Mouse (Mus musculus) CH12.LX (cell line): ENCODE results near the gene Mtch2. TPM values are rescaled to one million over a fixed set of nuclear protein-coding genes. Genes with fewer than 3 reads are reported as not detected.

Experiments
- DNase-seq: peaks from one replicate; pipeline ENCODE4 v3.0.0-alpha.2; 2013; ENCODE audit errors: extremely low read depth
- H3K27ac ChIP-seq: 2 replicates; pipeline ENCODE4 v1.5.1; 2012; ENCODE audit warnings: low read depth, mild to moderate bottlenecking, control low read depth, moderate library complexity; ENCODE audit not compliant: insufficient read depth
- H3K27me3 ChIP-seq: replicated peaks from 2 replicates; pipeline ENCODE3; 2012; ENCODE audit warnings: inconsistent platforms
- H3K36me3 ChIP-seq, 2 experiments: replicated peaks in 1 of 2; 2 replicates each; pipeline versions ENCODE3 to v1.6.1; 2012; ENCODE audit warnings: inconsistent platforms in 1 of 2, low read length in 1 of 2, mild to moderate bottlenecking in 1 of 2, mixed read lengths in 1 of 2, moderate library complexity in 1 of 2; ENCODE audit not compliant: control insufficient read depth in 1 of 2, insufficient read depth in 1 of 2
- H3K4me1 ChIP-seq, 2 experiments: 2 replicates each; pipeline ENCODE4 v1.6.1; 2012; ENCODE audit warnings: inconsistent platforms in 1 of 2, moderate library complexity in 1 of 2; ENCODE audit not compliant: insufficient read depth in 2 of 2, control insufficient read depth in 1 of 2
- H3K4me2 ChIP-seq: 2 replicates; pipeline ENCODE4 v1.6.1; 2012; ENCODE audit warnings: low read depth, mild to moderate bottlenecking, control low read depth; ENCODE audit not compliant: poor library complexity, insufficient read depth, severe bottlenecking
- H3K4me3 ChIP-seq, 3 experiments: fragments of 150-350 bp in 1 of 3; sonication (generic) in 1 of 3; replicated peaks in 1 of 3; 2 replicates each; pipeline versions ENCODE3 to v1.5.1; 2011 to 2012; ENCODE audit warnings: low read depth in 2 of 3, low read length in 2 of 3, mild to moderate bottlenecking in 2 of 3, moderate library complexity in 2 of 3, control low read depth in 1 of 3, improper control_type of control experiment in 1 of 3, inconsistent platforms in 1 of 3, mixed read lengths in 1 of 3; ENCODE audit not compliant: poor library complexity in 1 of 3
- H3K79me2 ChIP-seq: replicated peaks from 2 replicates; pipeline ENCODE4 v1.6.1; 2012; ENCODE audit warnings: mild to moderate bottlenecking, moderate library complexity; ENCODE audit not compliant: control insufficient read depth, poor library complexity, insufficient read depth, severe bottlenecking; ENCODE audit errors: extremely low read depth
- H3K9ac ChIP-seq: 2 replicates; pipeline ENCODE4 v1.6.1; 2012; ENCODE audit warnings: low read depth, mild to moderate bottlenecking, control low read depth, moderate library complexity; ENCODE audit not compliant: insufficient read depth
- H3K9me3 ChIP-seq: replicated peaks from 2 replicates; pipeline ENCODE3; 2012; ENCODE audit warnings: low read length, inconsistent platforms, mixed read lengths
- BHLHE40 ChIP-seq: IDR thresholded peaks from 2 replicates; pipeline ENCODE4 v1.6.1; 2011; ENCODE audit warnings: mild to moderate bottlenecking, low read depth, low read length, improper control_type of control experiment
- CTCF ChIP-seq, 2 experiments: IDR thresholded peaks in 1 of 2; conservative IDR thresholded peaks in 1 of 2; 2 replicates each; pipeline ENCODE4 v1.5.1; 2011 to 2012; ENCODE audit warnings: low read depth in 2 of 2, low read length in 2 of 2, improper control_type of control experiment in 1 of 2, inconsistent platforms in 1 of 2, mild to moderate bottlenecking in 1 of 2, moderate library complexity in 1 of 2
- EP300 ChIP-seq: IDR thresholded peaks from 2 replicates; pipeline ENCODE4 v1.6.1; 2011; ENCODE audit warnings: low read length, improper control_type of control experiment
- GABPA ChIP-seq: IDR thresholded peaks from 2 replicates; pipeline ENCODE4 v1.6.1; 2012; ENCODE audit warnings: low read depth, low read length, improper control_type of control experiment, inconsistent platforms; ENCODE audit not compliant: insufficient replicate concordance
- JUN ChIP-seq: IDR thresholded peaks from 2 replicates; pipeline ENCODE4 v1.6.1; 2011; ENCODE audit warnings: low read depth, mild to moderate bottlenecking, low read length, improper control_type of control experiment, moderate library complexity; ENCODE audit not compliant: insufficient read depth
- KAT2A ChIP-seq: IDR thresholded peaks from 2 replicates; pipeline ENCODE4 v1.6.1; 2012; ENCODE audit warnings: low read length, improper control_type of control experiment, inconsistent platforms; ENCODE audit not compliant: insufficient replicate concordance
- MAFK ChIP-seq: IDR thresholded peaks from 2 replicates; pipeline ENCODE4 v1.6.1; 2011; ENCODE audit warnings: low read length, improper control_type of control experiment; ENCODE audit not compliant: insufficient replicate concordance
- MAX ChIP-seq: IDR thresholded peaks from 2 replicates; pipeline ENCODE4 v1.6.1; 2011; ENCODE audit warnings: low read length, improper control_type of control experiment
- MYC ChIP-seq: IDR thresholded peaks from 2 replicates; pipeline ENCODE4 v1.6.1; 2011; ENCODE audit warnings: low read depth, mild to moderate bottlenecking, improper control_type of control experiment, low read length
- NRF1 ChIP-seq: IDR thresholded peaks from 2 replicates; pipeline ENCODE4 v1.6.1; 2014; ENCODE audit warnings: low read depth, mild to moderate bottlenecking, inconsistent platforms, low read length, improper control_type of control experiment, moderate library complexity
- POLR2A ChIP-seq: IDR thresholded peaks from 2 replicates; pipeline ENCODE4 v1.6.1; 2011; ENCODE audit warnings: low read depth, mild to moderate bottlenecking, improper control_type of control experiment, low read length
- POLR2AphosphoS2 ChIP-seq: IDR thresholded peaks from 2 replicates; pipeline ENCODE4 v1.6.1; 2011; ENCODE audit warnings: low read depth, low read length, improper control_type of control experiment
- SMC3 ChIP-seq: IDR thresholded peaks from 2 replicates; pipeline ENCODE4 v1.6.1; 2011; ENCODE audit warnings: low read depth, low read length, improper control_type of control experiment
- USF2 ChIP-seq: conservative IDR thresholded peaks from 2 replicates; pipeline ENCODE4 v1.6.1; 2011; ENCODE audit warnings: low read depth, low read length, improper control_type of control experiment
- ZC3H11A ChIP-seq: IDR thresholded peaks from 2 replicates; pipeline ENCODE4 v1.6.1; 2012; ENCODE audit warnings: low read depth, mild to moderate bottlenecking, inconsistent platforms, low read length, improper control_type of control experiment
- ZKSCAN1 ChIP-seq: IDR thresholded peaks from 2 replicates; pipeline ENCODE4 v1.6.1; 2012; ENCODE audit warnings: low read depth, inconsistent platforms, low read length, improper control_type of control experiment, borderline replicate concordance
- ZMIZ1 ChIP-seq: IDR thresholded peaks from 2 replicates; pipeline ENCODE4 v1.6.1; 2012; ENCODE audit warnings: low read depth, mild to moderate bottlenecking, inconsistent platforms, low read length, improper control_type of control experiment
- dilution Hi-C: fragments of 300-500 bp; cut with MboI; formaldehyde crosslinking; loops from 2 replicates; pipeline ENCODE4 v1.14.3; 2020; ENCODE audit warnings: low sequenced_read_pairs; ENCODE audit not compliant: extremely low pct_unique_long_range_greater_than_20kb, extremely low pct_ligation_motif_present
- in situ Hi-C: fragments of 300-500 bp; cut with MboI; formaldehyde crosslinking; loops from 3 replicates; pipeline ENCODE4 v1.14.3; 2019; ENCODE audit warnings: low sequenced_read_pairs, low pct_ligation_motif_present, low pct_unique_long_range_greater_than_20kb, mixed read lengths
- polyA plus RNA-seq: library from polyadenylated mRNA; unstranded; fragments of >175 nt; gene quantifications from 2 replicates; pipeline ENCODE4 v1.2.1, GENCODE M21; 2012; ENCODE audit warnings: low read depth; ENCODE audit not compliant: insufficient read length
- total RNA-seq, 2 experiments: library from RNA; depleted of rRNA; stranded (reverse); fragments of 300-350 nt in 1 of 2; fragments of >200 nt in 1 of 2; gene quantifications; 2 replicates each; pipeline ENCODE4 v1.2.3; 2012 to 2014

Mtch2 gene
- total and polyA plus RNA-seq, 3 experiments = 70.0 to 162 (median 158) TPM

DNA sequence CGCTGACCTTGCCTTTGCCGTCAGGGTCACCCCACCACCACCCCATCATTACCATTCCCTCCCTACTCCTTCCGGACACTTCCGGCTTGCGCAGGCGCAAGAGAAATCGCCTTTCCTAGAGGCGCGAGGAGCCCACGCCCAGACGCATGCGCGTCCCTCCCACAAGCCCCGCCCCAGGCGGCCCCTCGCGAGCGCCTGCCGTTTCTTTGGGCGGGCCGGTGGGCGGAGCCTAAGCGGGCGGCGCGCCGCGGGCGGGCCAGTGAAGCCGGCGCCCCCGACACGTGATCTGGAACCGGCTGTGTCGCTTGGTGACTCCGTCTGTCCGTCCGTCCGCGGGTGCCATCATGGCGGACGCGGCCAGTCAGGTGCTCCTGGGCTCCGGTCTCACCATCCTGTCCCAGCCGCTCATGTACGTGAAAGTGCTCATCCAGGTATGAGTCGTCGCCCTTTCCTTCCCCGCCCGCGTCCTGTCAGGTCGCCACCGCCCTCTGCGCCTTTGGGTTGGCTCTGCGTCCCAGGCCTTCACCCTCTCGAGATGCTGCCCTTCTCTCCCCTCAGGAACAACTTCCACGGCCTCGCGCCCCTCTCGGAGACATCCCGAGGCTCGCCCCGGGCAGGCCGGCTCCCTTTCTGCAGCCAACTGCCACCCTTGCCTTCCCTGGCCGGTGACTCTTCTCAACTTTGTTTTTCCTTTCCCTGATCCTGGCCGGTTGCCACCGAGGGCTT, at the start of gene Mtch2 (continued):
- peak; percentile 94 for TF ChIP-seq BHLHE40
- TF ChIP-seq, all 38 proteins: peak for 24

DNA sequence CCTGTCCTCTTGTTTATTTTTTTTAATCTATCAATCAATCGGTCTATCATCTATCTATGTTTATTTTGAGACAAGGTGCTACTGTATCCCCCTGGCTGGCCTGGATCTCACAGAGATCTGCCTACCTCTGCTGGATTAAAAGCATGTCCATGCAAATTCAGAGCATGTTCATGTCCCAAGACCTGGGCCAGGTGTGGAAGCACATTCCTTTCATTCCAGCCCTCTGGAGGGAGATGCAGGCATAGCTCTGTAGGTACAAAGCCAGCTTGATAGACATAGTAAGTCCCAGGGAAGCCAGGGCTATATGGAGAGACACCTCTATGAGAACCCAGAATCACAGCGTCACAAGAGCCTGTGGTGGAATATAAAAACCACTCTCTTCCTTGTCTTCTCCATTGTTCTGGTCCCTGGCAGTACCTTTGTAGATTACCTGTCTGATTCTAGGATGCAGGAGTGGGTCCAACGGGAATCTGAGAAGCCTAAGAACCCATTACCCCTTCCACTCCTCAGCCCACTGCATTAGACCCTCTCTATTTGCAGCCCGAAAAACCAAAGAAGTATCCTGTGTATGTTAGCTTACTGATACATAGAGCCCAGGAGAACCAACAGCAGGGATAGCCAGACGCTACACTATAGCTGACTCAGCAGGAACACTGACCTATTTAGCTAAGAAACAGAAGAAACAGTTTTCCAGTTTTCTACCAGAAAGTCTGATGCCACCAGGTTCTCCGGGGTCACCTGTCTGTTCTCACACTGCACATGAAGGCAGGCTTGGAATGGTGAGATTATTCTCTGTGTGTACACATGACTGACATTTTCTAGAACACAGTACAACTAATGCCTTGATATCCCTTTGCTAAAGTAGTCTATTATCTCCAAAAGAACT, 38.5 kb upstream of the Mtch2 start:
- Histone ChIP-seq H3K27ac (no peak overlapping the region), H3K27me3 (no peaks in the 10 kb centered on the region), H3K4me1 (peaks cover 0 to 7% of the 10 kb centered on the region in 2 experiments; a peak in 3 of 4 replicates), H3K9me3 (no peaks in the 10 kb centered on the region), H3K4me3 (no peak overlapping the region), H3K36me3 (no peaks in the 10 kb centered on the region), H3K4me2 (no peak overlapping the region), H3K9ac (no peak overlapping the region), H3K79me2 (no peaks in the 10 kb centered on the region)
- no peak for TF ChIP-seq MAX
- 0 out of 2 replicates have a peak, but pooled peaks have one; percentile 28 for TF ChIP-seq MAFK
- TF ChIP-seq CTCF (conservative IDR thresholded peaks at IDR 0.05 in 1 of 2, IDR thresholded peaks at IDR 0.05 in 1 of 2; ENCODE audit: low read depth in 2 of 2, low read length in 2 of 2) = no peak
- DNase-seq = no peak
- dilution Hi-C loops = no loop called here
- in situ Hi-C loops = no loop called here

DNA sequence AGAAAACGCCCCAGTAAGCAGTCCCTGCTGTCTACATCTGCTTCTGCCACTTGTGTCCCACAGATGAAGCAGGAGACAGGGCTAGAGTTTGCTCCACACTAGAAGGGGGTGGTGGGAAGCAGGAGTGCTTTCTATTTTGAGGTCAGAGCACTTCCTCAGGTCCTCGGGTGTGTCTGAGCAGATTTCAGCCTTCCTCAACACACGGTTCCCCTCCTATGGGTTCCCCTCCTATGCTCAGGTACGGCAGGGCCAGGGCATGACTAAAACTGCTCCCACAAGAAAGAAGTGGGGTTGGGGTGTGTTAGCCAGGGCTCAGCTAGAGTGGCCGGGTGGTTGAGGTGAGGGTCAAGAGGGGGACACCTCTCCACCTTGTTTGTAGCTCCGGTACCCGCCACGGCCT, 36.2 kb upstream of the Mtch2 start:
- H3K4me3 ChIP-seq = no peak overlapping the region
- in situ Hi-C loops = no loop called here
- H3K9ac ChIP-seq = no peak overlapping the region
- no peaks in the 10 kb centered on the region for H3K27me3 ChIP-seq
- H3K79me2 ChIP-seq = no peaks in the 10 kb centered on the region
- TF ChIP-seq ZKSCAN1 = no peak
- no peak for TF ChIP-seq POLR2A
- no peak for TF ChIP-seq ZMIZ1
- TF ChIP-seq, all 38 proteins: peak for 0
- dilution Hi-C loops = no loop called here
- no peaks in the 10 kb centered on the region for H3K36me3 ChIP-seq
- DNase-seq = no peak
- H3K4me2 ChIP-seq = no peak overlapping the region
- H3K9me3 ChIP-seq = no peaks in the 10 kb centered on the region
- H3K4me1 ChIP-seq = peaks cover 0 to 7% of the 10 kb centered on the region in 2 experiments
- H3K27ac ChIP-seq = no peak overlapping the region

DNA sequence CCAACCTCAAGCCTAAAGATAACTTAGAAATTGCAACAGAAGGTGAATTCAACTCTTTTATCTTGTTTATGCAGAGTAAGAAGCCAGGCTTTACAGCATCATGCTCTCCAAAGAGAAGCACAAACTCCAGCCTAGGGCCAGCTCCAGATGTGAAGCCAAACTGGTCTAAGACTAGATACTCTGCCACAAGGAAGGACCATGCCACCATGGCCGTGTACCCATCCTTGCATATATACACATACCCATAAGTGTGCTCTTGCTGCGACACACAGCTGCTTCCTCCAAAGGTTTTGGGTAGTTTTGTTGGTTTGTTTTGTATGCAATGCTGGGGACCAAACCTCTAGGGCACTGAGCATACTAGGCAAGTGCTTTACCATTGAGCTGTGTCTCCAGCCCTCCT, 31.7 kb upstream of the Mtch2 start:
- Histone ChIP-seq H3K79me2 (no peaks in the 10 kb centered on the region), H3K9me3 (peaks cover 2% of the 10 kb centered on the region), H3K27ac (no peak overlapping the region), H3K4me3 (no peak overlapping the region), H3K36me3 (no peaks in the 10 kb centered on the region), H3K9ac (no peak overlapping the region), H3K27me3 (no peaks in the 10 kb centered on the region), H3K4me2 (no peak overlapping the region), H3K4me1 (peaks cover 0 to 7% of the 10 kb centered on the region in 2 experiments)
- dilution Hi-C loops (no loop called here), in situ Hi-C loops (no loop called here)
- no peak for TF ChIP-seq ZKSCAN1
- TF ChIP-seq USF2 = no peak
- no peak for TF ChIP-seq CTCF (conservative IDR thresholded peaks at IDR 0.05 in 1 of 2, IDR thresholded peaks at IDR 0.05 in 1 of 2; ENCODE audit: low read depth in 2 of 2, low read length in 2 of 2)
- TF ChIP-seq SMC3 = no peak
- TF ChIP-seq EP300 = no peak
- no peak for TF ChIP-seq NRF1
- no peak for TF ChIP-seq MAFK
- TF ChIP-seq BHLHE40 = no peak
- no peak for TF ChIP-seq KAT2A
- TF ChIP-seq MYC = no peak
- TF ChIP-seq GABPA = no peak
- TF ChIP-seq JUN = no peak
- no peak for TF ChIP-seq POLR2AphosphoS2
- no peak for TF ChIP-seq ZC3H11A
- no peak for DNase-seq
